Mouse (Mus musculus) hindbrain, embryonic 10.5 days (tissue): ENCODE data around the gene Fbxo8. TPM values are rescaled to one million over a fixed set of nuclear protein-coding genes. Genes with fewer than 3 reads are reported as not detected.

Source experiments
- DNase-seq: peaks from one replicate; pipeline ENCODE4 v3.0.0-alpha.2; 2017; ENCODE audit warnings: low spot score
- H3K27ac ChIP-seq: fragments of 300-500 bp; sonication (generic); 2 replicates; pipeline ENCODE4 v1.5.1; 2016; ENCODE audit warnings: mild to moderate bottlenecking, moderate library complexity
- H3K27me3 ChIP-seq: fragments of 300-500 bp; sonication (generic); 2 replicates; pipeline ENCODE4 v1.6.1; 2016; ENCODE audit warnings: mild to moderate bottlenecking; ENCODE audit not compliant: poor library complexity, insufficient read depth, severe bottlenecking
- H3K36me3 ChIP-seq: fragments of 300-500 bp; sonication (generic); 2 replicates; pipeline ENCODE4 v1.6.1; 2016; ENCODE audit warnings: mild to moderate bottlenecking, moderate library complexity
- H3K4me1 ChIP-seq: fragments of 300-500 bp; sonication (generic); replicated peaks from 2 replicates; pipeline ENCODE4 v1.6.1; 2016; ENCODE audit warnings: mild to moderate bottlenecking
- H3K4me3 ChIP-seq: fragments of 300-500 bp; sonication (generic); 2 replicates; pipeline ENCODE4 v1.5.1; 2016; ENCODE audit warnings: mild to moderate bottlenecking, moderate library complexity
- H3K9me3 ChIP-seq: fragments of 300-500 bp; sonication (generic); 2 replicates; pipeline ENCODE4 v1.6.1; 2016; ENCODE audit warnings: mild to moderate bottlenecking, moderate library complexity
- WGBS: fragments of 180-500 bp; shearing (Covaris S2); methylation state at CpG from one replicate; pipeline ENCODE4 v1.1.7; 2016; 5-methylcytosine and 5-hydroxymethylcytosine counted together
- polyA plus RNA-seq: library from polyadenylated mRNA; unstranded; fragments of >200 nt; fragmentation: Nextera tagmentation; extraction: Ambion mirVana; gene quantifications from 2 replicates; pipeline ENCODE4 v1.2.1, GENCODE M21; 2016

The Fbxo8 gene
- polyA plus RNA-seq, 1 experiment from 2014 or later = 30.9 TPM

GRCm38 (mm10) chr8:56619056-56619455 is 68.2 kb downstream of the Fbxo8 start:
- Histone ChIP-seq H3K36me3 (no peaks in the 10 kb centered on the region), H3K4me3 (no peak overlapping the region), H3K4me1 (peaks cover 40% of the 10 kb centered on the region), H3K27me3 (peaks cover 53% of the 10 kb centered on the region), H3K9me3 (no peaks in the 10 kb centered on the region), H3K27ac (no peak overlapping the region)
- no peak for DNase-seq
- 20% methylated on average over 4 of the region's 4 CpGs for WGBS

GRCm38 (mm10) chr8:56619571-56619970 is 68.7 kb downstream of the Fbxo8 start:
- 8% methylated on average over 9 of the region's 9 CpGs for WGBS
- Histone ChIP-seq H3K36me3 (no peaks in the 10 kb centered on the region), H3K9me3 (no peaks in the 10 kb centered on the region), H3K4me1 (peaks cover 40% of the 10 kb centered on the region), H3K27me3 (peaks cover 58% of the 10 kb centered on the region), H3K4me3 (0 out of 2 replicates have a peak overlapping the region, but pooled peaks have one; percentile 5), H3K27ac (no peak overlapping the region)
- no peak for DNase-seq

DNA sequence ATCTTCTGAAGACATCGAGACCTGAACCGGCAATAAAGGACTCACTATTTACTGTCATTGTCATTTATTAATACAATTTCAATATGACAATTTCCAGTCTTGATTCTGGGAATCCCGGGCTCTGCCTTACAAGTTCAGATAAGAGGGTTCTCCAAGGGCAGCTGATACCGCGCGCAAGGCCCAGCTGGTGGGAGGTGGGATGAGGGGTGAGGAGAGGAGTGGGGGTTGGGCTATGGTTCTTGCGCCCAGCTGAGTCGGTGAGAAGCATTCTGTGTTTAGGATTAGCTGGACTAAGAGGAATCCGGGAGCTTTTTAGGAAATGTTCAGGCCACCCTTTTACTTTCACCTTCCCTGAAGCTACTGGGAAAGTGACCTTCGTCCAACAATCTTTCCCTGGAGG is 69.8 kb downstream of the Fbxo8 start:
- peaks cover 40% of the 10 kb centered on the region for H3K4me1 ChIP-seq
- peak; percentile 6 for DNase-seq
- peaks cover 67% of the 10 kb centered on the region for H3K27me3 ChIP-seq
- H3K27ac ChIP-seq = no peak overlapping the region
- 4% methylated on average over 10 of the region's 10 CpGs for WGBS
- no peaks in the 10 kb centered on the region for H3K36me3 ChIP-seq
- no peaks in the 10 kb centered on the region for H3K9me3 ChIP-seq
- peak overlapping the region; percentile 28 for H3K4me3 ChIP-seq

DNA sequence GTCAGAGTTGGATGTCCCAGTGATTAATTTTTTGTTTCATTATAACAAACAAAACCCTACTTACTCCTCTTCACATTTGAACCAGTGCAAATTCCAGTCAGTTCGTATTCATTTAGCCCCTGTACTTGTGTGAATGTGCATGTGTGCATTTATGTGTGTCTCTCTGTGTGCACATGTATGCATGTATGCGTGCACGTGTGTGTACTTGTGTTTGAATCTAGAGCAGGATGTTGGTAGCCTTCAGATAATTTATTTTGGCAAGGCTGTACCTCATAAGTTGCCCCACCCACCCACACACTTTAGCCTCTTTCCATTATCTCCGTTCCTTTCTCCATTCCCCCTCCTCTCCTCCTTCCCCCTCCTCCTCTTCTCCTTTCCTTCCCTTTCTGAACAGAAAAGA is 70.2 kb downstream of the Fbxo8 start:
- Histone ChIP-seq H3K4me1 (peaks cover 40% of the 10 kb centered on the region), H3K9me3 (no peaks in the 10 kb centered on the region), H3K4me3 (0 out of 2 replicates have a peak overlapping the region, but pooled peaks have one; percentile 28), H3K27me3 (peaks cover 67% of the 10 kb centered on the region), H3K27ac (no peak overlapping the region), H3K36me3 (no peaks in the 10 kb centered on the region)
- 26% methylated on average over 4 of the region's 4 CpGs for WGBS
- DNase-seq = peak; percentile 7

- WGBS = 1% methylated on average over 18 of the region's 18 CpGs
- Histone ChIP-seq H3K4me3 (peak overlapping the region; percentile 32), H3K9me3 (no peaks in the 10 kb centered on the region), H3K27ac (no peak overlapping the region), H3K36me3 (no peaks in the 10 kb centered on the region), H3K4me1 (peaks cover 40% of the 10 kb centered on the region), H3K27me3 (peaks cover 67% of the 10 kb centered on the region)
- no peak for DNase-seq
Measured at GRCm38 (mm10) chr8:56622470-56623024, 71.7 kb downstream of the Fbxo8 start.

- DNase-seq = peak; percentile 31
- H3K4me1 ChIP-seq = peaks cover 40% of the 10 kb centered on the region
- 2% methylated on average over 10 of the region's 10 CpGs for WGBS
Measured at GRCm38 (mm10) chr8:56623346-56623745, 72.5 kb downstream of the Fbxo8 start.

DNA sequence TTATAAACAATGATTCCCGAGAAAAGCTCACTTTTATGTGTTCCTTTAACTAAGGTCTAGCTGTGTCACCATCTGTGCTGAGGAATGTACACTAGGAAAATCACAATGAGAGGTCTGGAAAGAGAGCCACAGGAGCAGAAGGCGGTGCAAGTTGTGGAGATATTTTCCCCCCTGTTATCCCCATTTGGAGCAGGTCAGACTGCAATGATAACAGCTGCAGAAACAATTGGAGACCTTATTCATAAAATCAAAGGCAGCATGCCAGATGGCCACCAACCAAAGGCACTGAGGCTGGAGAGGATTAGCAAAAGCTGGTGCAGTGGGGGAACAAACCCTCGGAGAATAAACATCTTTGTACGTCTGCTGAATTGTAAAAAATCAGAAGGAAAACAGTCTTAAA is 78.3 kb downstream of the Fbxo8 start:
- DNase-seq = no peak

More at GRCm38 (mm10) chr8:56623346-56623745, 72.5 kb downstream of the Fbxo8 start:
- Histone ChIP-seq H3K27me3 (peaks cover 67% of the 10 kb centered on the region), H3K4me3 (peak overlapping the region; percentile 32; the same call in 1 of the 2 replicates), H3K36me3 (no peaks in the 10 kb centered on the region), H3K9me3 (no peaks in the 10 kb centered on the region), H3K27ac (no peak overlapping the region)

DNA sequence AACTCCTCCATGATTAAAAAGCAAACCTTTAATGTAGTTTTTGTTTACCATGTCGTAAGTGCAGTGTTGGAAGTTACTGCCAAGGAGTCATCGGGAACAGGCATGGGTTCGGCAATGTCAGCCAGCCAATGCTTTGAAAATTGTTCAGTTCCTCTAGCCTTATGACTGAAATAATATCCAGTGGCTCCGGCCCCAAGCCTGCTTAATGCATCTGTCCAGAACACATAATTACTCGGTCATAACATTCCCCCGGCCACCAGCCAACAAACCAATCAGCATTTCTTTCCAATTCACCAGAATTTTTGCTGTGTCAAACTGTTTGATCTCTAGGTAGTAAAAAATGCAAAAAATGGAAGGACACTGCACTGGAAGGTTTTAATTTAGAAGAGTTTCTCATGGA is 88.4 kb downstream of the Fbxo8 start:
- Histone ChIP-seq H3K27me3 (no peaks in the 10 kb centered on the region), H3K4me3 (no peak overlapping the region), H3K36me3 (no peaks in the 10 kb centered on the region), H3K9me3 (no peaks in the 10 kb centered on the region), H3K4me1 (no peaks in the 10 kb centered on the region), H3K27ac (no peak overlapping the region)
- no peak for DNase-seq
- 91% methylated on average over 6 of the region's 6 CpGs for WGBS

More for the DNA sequence above, 78.3 kb downstream of the Fbxo8 start:
- Histone ChIP-seq H3K4me1 (peaks cover 4% of the 10 kb centered on the region; the same call in 1 of the 2 replicates), H3K27ac (no peak overlapping the region), H3K36me3 (no peaks in the 10 kb centered on the region), H3K9me3 (no peaks in the 10 kb centered on the region), H3K4me3 (no peak overlapping the region), H3K27me3 (peaks cover 13% of the 10 kb centered on the region)
- WGBS = 39% methylated on average over 4 of the region's 4 CpGs

Other genes with a start within 250 kb of the Fbxo8 start
- gene Cep44, start within 50 bp of the Fbxo8 start, polyA plus RNA-seq = 33.9 and 35.0 TPM in 2 replicates